Mouse (Mus musculus) hindbrain, embryonic 13.5 days (tissue): ENCODE data around the gene St7. TPM values are rescaled to one million over a fixed set of nuclear protein-coding genes. Genes with fewer than 3 reads are reported as not detected.

Experiments
- ATAC-seq: fragments of 200-750 bp; cut with Nextera tagmentation; 2 replicates; pipeline ENCODE4 v1.8.0; 2017; ENCODE audit warnings: moderate TSS enrichment; ENCODE audit not compliant: low FRiP score
- H3K27ac ChIP-seq: fragments of 300-500 bp; sonication (generic); 2 replicates; pipeline ENCODE4 v1.5.1; 2015; ENCODE audit warnings: inconsistent platforms, mild to moderate bottlenecking, moderate library complexity
- H3K27me3 ChIP-seq: fragments of 300-500 bp; sonication (generic); 2 replicates; pipeline ENCODE4 v1.6.1; 2015; ENCODE audit warnings: mild to moderate bottlenecking, inconsistent platforms
- H3K36me3 ChIP-seq: fragments of 300-500 bp; sonication (generic); 2 replicates; pipeline ENCODE4 v1.6.1; 2015; ENCODE audit warnings: mild to moderate bottlenecking, inconsistent platforms
- H3K4me1 ChIP-seq: fragments of 300-500 bp; sonication (generic); replicated peaks from 2 replicates; pipeline ENCODE4 v1.6.1; 2015; ENCODE audit warnings: inconsistent platforms
- H3K4me2 ChIP-seq: fragments of 300-500 bp; sonication (generic); 2 replicates; pipeline ENCODE4 v1.6.1; 2015; ENCODE audit warnings: inconsistent platforms, mild to moderate bottlenecking, moderate library complexity
- H3K4me3 ChIP-seq: fragments of 300-500 bp; sonication (generic); 2 replicates; pipeline ENCODE4 v1.5.1; 2015; ENCODE audit warnings: mild to moderate bottlenecking, inconsistent platforms
- H3K9ac ChIP-seq: fragments of 300-500 bp; sonication (generic); 2 replicates; pipeline ENCODE4 v1.6.1; 2015; ENCODE audit warnings: mild to moderate bottlenecking, inconsistent platforms
- H3K9me3 ChIP-seq: fragments of 300-500 bp; sonication (generic); 2 replicates; pipeline ENCODE4 v1.6.1; 2016; ENCODE audit warnings: inconsistent platforms
- WGBS: fragments of 180-500 bp; shearing (Covaris S2); methylation state at CpG from one replicate; pipeline ENCODE4 v1.1.7; 2015; 5-methylcytosine and 5-hydroxymethylcytosine counted together
- polyA plus RNA-seq: library from polyadenylated mRNA; unstranded; fragments of >200 nt; fragmentation: Nextera tagmentation; extraction: Ambion mirVana; gene quantifications from 2 replicates; pipeline ENCODE4 v1.2.1, GENCODE M21; 2015

St7 gene
- polyA plus RNA-seq, 1 experiment from 2014 or later, result 57.8 TPM

DNA sequence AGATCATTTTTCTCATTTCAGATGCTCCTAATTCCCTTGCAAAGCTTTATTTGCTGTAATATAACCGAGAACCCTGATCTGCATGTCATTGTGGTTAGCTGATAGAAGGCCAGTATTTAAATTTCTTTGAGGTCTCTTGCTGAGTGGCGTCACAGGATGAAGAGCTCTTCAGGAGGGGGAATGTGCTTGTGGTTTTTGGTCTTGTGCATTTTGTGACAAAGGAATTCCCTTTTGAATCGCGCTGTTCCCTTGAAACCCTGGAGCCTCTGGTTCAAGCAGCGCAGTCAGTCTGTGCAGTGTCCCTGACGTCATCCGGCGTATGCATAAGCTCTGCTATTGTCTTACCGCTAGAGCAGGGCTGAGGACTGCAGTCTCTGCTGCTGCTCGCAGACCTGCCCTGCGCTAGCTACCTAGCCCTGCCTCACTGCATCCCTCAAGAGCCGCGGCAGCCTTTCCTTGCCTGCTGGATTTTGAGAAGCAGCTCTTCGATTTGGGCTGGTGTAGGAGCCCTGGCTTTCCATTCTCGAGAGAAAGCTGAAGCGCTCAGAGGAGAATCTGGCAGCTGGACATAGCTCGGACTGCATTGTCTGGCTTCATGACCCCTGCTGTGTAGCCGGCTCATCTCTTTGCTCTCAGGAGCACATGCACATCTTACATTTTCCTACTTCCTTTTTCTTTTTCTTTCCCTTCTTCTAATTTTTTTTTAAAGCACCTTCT is 56.3 kb downstream of the St7 start:
- peaks cover 24% of the 10 kb centered on the region for H3K4me1 ChIP-seq
- H3K4me2 ChIP-seq, result peak overlapping the region; percentile 68
- peak; percentile 99 for ATAC-seq
- H3K4me3 ChIP-seq, result peak overlapping the region; percentile 47
- H3K27me3 ChIP-seq, result no peaks in the 10 kb centered on the region
- WGBS, result under 1% methylated on average over 18 of the region's 18 CpGs
- H3K36me3 ChIP-seq, result no peaks in the 10 kb centered on the region
- H3K9me3 ChIP-seq, result no peaks in the 10 kb centered on the region
- H3K27ac ChIP-seq, result peak overlapping the region; percentile 99
- peak overlapping the region; percentile 87 for H3K9ac ChIP-seq

GRCm38 (mm10) chr6:17749596-17749995 is 56.9 kb downstream of the St7 start:
- Histone ChIP-seq H3K27me3 (no peaks in the 10 kb centered on the region), H3K9me3 (no peaks in the 10 kb centered on the region), H3K4me2 (peak overlapping the region; percentile 68), H3K4me1 (peaks cover 28% of the 10 kb centered on the region), H3K4me3 (peak overlapping the region; percentile 47), H3K27ac (peak overlapping the region; percentile 99), H3K36me3 (no peaks in the 10 kb centered on the region), H3K9ac (peak overlapping the region; percentile 87)
- WGBS, result 20% methylated on average over 3 of the region's 3 CpGs
- ATAC-seq, result peak; percentile 18

DNA sequence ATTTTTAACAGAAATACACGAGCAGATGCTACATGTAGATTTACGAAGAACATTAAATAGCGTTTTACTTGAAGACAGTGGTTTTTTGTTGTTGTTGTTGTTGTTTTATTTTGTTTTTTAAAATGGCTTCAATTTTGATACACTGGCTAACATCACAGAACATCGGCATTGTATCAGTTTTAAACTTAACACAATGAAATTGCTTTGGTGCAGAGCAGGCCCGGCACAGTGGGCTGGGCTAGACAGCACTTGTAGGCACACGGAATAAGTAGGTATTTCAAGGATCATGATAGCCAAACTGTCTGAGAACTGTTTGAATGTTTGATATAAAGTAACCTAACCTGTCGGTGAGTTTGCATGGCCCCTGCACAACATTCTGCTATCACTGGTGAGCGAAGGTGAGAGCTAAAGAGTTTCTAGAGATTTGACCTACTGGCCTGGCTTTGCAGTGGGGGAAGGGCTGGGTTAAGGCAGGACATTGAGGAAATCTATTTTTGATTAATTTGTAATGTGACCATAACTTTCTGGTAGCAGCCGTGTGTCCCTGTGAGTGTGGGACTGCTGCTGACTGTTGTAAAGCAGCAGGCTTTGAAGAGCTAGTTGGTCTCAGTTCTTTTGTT is 57.4 kb downstream of the St7 start:
- Histone ChIP-seq H3K4me1 (peaks cover 28% of the 10 kb centered on the region), H3K9ac (peak overlapping the region; percentile 87), H3K4me2 (peak overlapping the region; percentile 68), H3K27ac (peak overlapping the region; percentile 99), H3K27me3 (no peaks in the 10 kb centered on the region), H3K4me3 (peak overlapping the region; percentile 47), H3K36me3 (no peaks in the 10 kb centered on the region), H3K9me3 (no peaks in the 10 kb centered on the region)
- WGBS, result 48% methylated on average over 9 of the region's 9 CpGs
- no peak for ATAC-seq

DNA sequence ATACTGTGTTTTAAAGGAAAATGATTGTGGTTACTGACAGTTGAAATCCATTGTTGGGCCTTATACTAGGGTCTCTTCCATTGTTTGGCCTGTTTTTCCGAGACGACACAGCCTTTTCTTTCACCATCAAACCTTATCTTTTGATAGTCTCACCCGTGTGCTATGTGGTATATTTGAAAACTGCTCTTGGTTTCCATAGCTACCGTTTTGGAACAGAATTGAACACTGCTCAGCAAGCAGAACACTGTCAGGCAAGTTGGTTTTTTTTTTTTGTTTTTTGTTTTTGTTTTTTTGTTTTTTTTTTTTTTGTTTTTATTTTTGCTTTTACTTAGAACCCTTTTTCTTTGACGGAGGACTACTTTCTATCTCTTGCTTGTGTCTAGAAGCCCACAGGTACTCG is 58.2 kb downstream of the St7 start:
- no peaks in the 10 kb centered on the region for H3K36me3 ChIP-seq
- ATAC-seq, result no peak
- H3K27me3 ChIP-seq, result no peaks in the 10 kb centered on the region
- peak overlapping the region; percentile 87 for H3K9ac ChIP-seq
- peaks cover 32% of the 10 kb centered on the region for H3K4me1 ChIP-seq
- WGBS, result 39% methylated on average over 6 of the region's 6 CpGs
- H3K27ac ChIP-seq, result 0 out of 2 replicates have a peak overlapping the region, but pooled peaks have one; percentile 99
- H3K4me2 ChIP-seq, result peak overlapping the region; percentile 68
- peak overlapping the region; percentile 47 for H3K4me3 ChIP-seq
- no peaks in the 10 kb centered on the region for H3K9me3 ChIP-seq

DNA sequence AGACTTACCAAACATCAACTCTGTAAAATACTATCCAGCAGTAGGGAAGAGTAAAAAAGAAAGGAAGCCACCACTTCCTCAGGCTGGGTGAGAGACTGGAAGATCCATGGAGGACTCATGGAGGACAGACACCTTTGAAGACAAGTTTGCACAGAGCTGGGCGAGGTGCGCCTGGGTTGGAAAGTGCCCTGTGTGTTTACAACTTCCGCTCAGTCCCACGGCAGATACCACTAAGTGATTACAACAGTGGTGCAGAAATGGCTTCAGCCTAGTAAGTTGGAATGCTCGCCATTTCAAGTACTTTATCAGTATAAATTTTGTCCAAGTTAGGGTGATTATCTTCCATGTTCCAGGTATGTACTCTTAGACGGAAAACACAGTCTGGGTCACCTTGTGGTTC is 63.2 kb downstream of the St7 start:
- 93% methylated on average over 6 of the region's 6 CpGs for WGBS
- no peak overlapping the region for H3K4me2 ChIP-seq
- H3K4me1 ChIP-seq, result peaks cover 50% of the 10 kb centered on the region
- ATAC-seq, result no peak
- no peak overlapping the region for H3K27ac ChIP-seq
- no peaks in the 10 kb centered on the region for H3K36me3 ChIP-seq
- H3K27me3 ChIP-seq, result no peaks in the 10 kb centered on the region
- H3K9ac ChIP-seq, result no peak overlapping the region
- H3K4me3 ChIP-seq, result no peak overlapping the region
- H3K9me3 ChIP-seq, result no peaks in the 10 kb centered on the region

GRCm38 (mm10) chr6:17758568-17758967 is 65.8 kb downstream of the St7 start:
- Histone ChIP-seq H3K4me3 (no peak overlapping the region), H3K9ac (no peak overlapping the region), H3K27ac (no peak overlapping the region), H3K27me3 (no peaks in the 10 kb centered on the region), H3K9me3 (no peaks in the 10 kb centered on the region), H3K4me1 (peaks cover 42% of the 10 kb centered on the region), H3K4me2 (no peak overlapping the region), H3K36me3 (no peaks in the 10 kb centered on the region)
- ATAC-seq, result no peak
- WGBS, result 65% methylated on average over 4 of the region's 4 CpGs

GRCm38 (mm10) chr6:17763963-17764659 is 71.4 kb downstream of the St7 start:
- Histone ChIP-seq H3K27me3 (no peaks in the 10 kb centered on the region), H3K36me3 (no peaks in the 10 kb centered on the region), H3K9ac (no peak overlapping the region), H3K4me1 (peaks cover 26% of the 10 kb centered on the region), H3K9me3 (no peaks in the 10 kb centered on the region), H3K27ac (no peak overlapping the region), H3K4me3 (no peak overlapping the region), H3K4me2 (no peak overlapping the region)
- WGBS, result 84% methylated on average over 9 of the region's 9 CpGs
- ATAC-seq, result no peak

DNA sequence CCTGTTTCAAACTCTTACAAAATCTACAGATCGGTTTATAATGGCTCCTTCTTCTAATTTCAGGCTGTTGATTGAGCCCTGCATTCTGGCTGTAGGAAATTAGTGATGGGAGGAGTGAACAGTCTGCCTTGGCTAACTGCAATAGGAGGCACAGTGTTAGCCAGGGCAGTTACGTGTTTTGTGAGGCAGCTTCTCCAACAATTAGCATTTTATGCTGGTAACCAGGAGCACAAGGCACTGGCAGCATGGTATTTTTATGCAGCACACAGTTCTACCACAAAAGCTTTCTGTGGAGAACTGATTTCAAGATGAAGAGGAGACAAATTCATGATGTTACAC is 71.9 kb downstream of the St7 start:
- H3K4me3 ChIP-seq, result no peak overlapping the region
- peak; percentile 79; the same call in 1 of the 2 replicates for ATAC-seq
- H3K9ac ChIP-seq, result no peak overlapping the region
- H3K9me3 ChIP-seq, result no peaks in the 10 kb centered on the region
- H3K4me1 ChIP-seq, result peaks cover 26% of the 10 kb centered on the region
- no peak overlapping the region for H3K4me2 ChIP-seq
- H3K27ac ChIP-seq, result no peak overlapping the region
- no peaks in the 10 kb centered on the region for H3K36me3 ChIP-seq
- 45% methylated on average over 2 of the region's 2 CpGs for whole genome bisulfite sequencing
- no peaks in the 10 kb centered on the region for H3K27me3 ChIP-seq

DNA sequence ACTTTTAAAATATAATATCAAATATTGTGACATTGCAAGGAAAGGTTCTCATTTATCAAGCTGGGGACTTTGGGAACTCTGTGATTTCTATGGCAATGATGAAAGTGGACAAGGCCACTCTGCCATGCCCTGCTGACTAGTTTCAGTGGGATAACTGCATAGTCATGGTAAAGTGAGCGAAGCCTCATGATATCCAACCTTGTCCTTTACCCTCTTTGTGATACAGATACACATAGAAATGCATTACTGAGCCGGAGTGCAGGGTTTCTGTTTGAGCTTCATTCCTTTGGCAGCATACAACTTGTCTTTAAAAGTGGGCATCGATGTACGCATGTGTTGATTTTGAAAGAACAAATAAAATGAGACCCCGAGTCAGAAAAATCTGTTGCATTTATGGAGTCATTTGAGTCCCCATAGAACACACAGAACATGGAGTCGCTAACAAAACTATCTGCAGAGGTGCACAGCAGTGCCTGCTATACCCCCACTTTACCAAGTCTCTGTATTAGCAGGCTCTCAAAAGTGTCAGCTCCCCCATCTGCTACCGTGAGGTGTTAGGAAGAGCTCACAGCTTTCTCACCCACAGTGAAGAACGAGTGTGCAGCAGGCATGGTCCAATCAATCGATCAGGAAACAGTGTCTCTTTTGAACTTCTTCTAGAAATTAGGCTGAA is 77.4 kb downstream of the St7 start:
- Histone ChIP-seq H3K4me3 (no peak overlapping the region), H3K27ac (no peak overlapping the region), H3K9me3 (no peaks in the 10 kb centered on the region), H3K4me2 (0 out of 2 replicates have a peak overlapping the region, but pooled peaks have one; percentile 13), H3K36me3 (no peaks in the 10 kb centered on the region), H3K9ac (no peak overlapping the region), H3K27me3 (no peaks in the 10 kb centered on the region), H3K4me1 (peaks cover 31% of the 10 kb centered on the region)
- 78% methylated on average over 9 of the region's 9 CpGs for WGBS
- no peak for ATAC-seq

- 23% methylated on average over 8 of the region's 8 CpGs for WGBS
Observed at GRCm38 (mm10) chr6:17770645-17771345, 78.1 kb downstream of the St7 start.

GRCm38 (mm10) chr6:17771456-17771855 is 78.7 kb downstream of the St7 start:
- Histone ChIP-seq H3K27me3 (no peaks in the 10 kb centered on the region), H3K4me1 (peaks cover 32% of the 10 kb centered on the region), H3K36me3 (no peaks in the 10 kb centered on the region), H3K4me3 (no peak overlapping the region), H3K27ac (no peak overlapping the region), H3K9me3 (no peaks in the 10 kb centered on the region), H3K4me2 (no peak overlapping the region), H3K9ac (no peak overlapping the region)
- WGBS, result 83% methylated on average over 1 of the region's 1 CpGs
- no peak for ATAC-seq

More at GRCm38 (mm10) chr6:17770645-17771345, 78.1 kb downstream of the St7 start:
- Histone ChIP-seq H3K27ac (no peak overlapping the region; the same call in 1 of the 2 replicates), H3K9me3 (no peaks in the 10 kb centered on the region), H3K9ac (no peak overlapping the region), H3K36me3 (no peaks in the 10 kb centered on the region), H3K4me1 (peaks cover 32% of the 10 kb centered on the region), H3K27me3 (no peaks in the 10 kb centered on the region), H3K4me2 (0 out of 2 replicates have a peak overlapping the region, but pooled peaks have one; percentile 13), H3K4me3 (no peak overlapping the region)
- peak; percentile 70; the same call in 1 of the 2 replicates for ATAC-seq
